Mouse (Mus musculus) stomach, embryonic 15.5 days (tissue): ENCODE measurements around the gene Gdpd5. TPM values are rescaled to one million over a fixed set of nuclear protein-coding genes. Genes with fewer than 3 reads are reported as not detected.

Source experiments
- ATAC-seq: fragments of 200-750 bp; cut with Nextera tagmentation; 2 replicates; pipeline ENCODE4 v1.8.0; 2017; ENCODE audit warnings: low read depth, moderate number of reproducible peaks, moderate TSS enrichment; ENCODE audit not compliant: insufficient read depth, low FRiP score
- H3K27ac ChIP-seq: fragments of 300-500 bp; sonication (generic); 2 replicates; pipeline ENCODE4 v1.5.1; 2015; ENCODE audit warnings: mild to moderate bottlenecking, inconsistent platforms
- H3K27me3 ChIP-seq: fragments of 300-500 bp; sonication (generic); replicated peaks from 2 replicates; pipeline ENCODE4 v1.6.1; 2015; ENCODE audit warnings: inconsistent platforms
- H3K36me3 ChIP-seq: fragments of 300-500 bp; sonication (generic); 2 replicates; pipeline ENCODE4 v1.6.1; 2015; ENCODE audit warnings: inconsistent platforms
- H3K4me1 ChIP-seq: fragments of 300-500 bp; sonication (generic); 2 replicates; pipeline ENCODE4 v1.6.1; 2015; ENCODE audit warnings: inconsistent platforms
- H3K4me2 ChIP-seq: fragments of 300-500 bp; sonication (generic); 2 replicates; pipeline ENCODE4 v1.6.1; 2015; ENCODE audit warnings: mild to moderate bottlenecking, inconsistent platforms
- H3K4me3 ChIP-seq: fragments of 300-500 bp; sonication (generic); replicated peaks from 2 replicates; pipeline ENCODE4 v1.5.1; 2015; ENCODE audit warnings: inconsistent platforms
- H3K9ac ChIP-seq: fragments of 300-500 bp; sonication (generic); 2 replicates; pipeline ENCODE4 v1.6.1; 2015; ENCODE audit warnings: inconsistent platforms
- H3K9me3 ChIP-seq: fragments of 300-500 bp; sonication (generic); 2 replicates; pipeline ENCODE4 v1.6.1; 2016; ENCODE audit warnings: inconsistent platforms
- WGBS: fragments of 180-500 bp; shearing (Covaris S2); methylation state at CpG from one replicate; pipeline ENCODE4 v1.1.7; 2015; 5-methylcytosine and 5-hydroxymethylcytosine counted together
- polyA plus RNA-seq: library from polyadenylated mRNA; unstranded; fragments of >200 nt; fragmentation: Nextera tagmentation; extraction: Ambion mirVana; gene quantifications from 2 replicates; pipeline ENCODE4 v1.2.1, GENCODE M21; 2015

The Gdpd5 gene
- polyA plus RNA-seq, 1 experiment from 2014 or later, result 18.4 TPM

DNA sequence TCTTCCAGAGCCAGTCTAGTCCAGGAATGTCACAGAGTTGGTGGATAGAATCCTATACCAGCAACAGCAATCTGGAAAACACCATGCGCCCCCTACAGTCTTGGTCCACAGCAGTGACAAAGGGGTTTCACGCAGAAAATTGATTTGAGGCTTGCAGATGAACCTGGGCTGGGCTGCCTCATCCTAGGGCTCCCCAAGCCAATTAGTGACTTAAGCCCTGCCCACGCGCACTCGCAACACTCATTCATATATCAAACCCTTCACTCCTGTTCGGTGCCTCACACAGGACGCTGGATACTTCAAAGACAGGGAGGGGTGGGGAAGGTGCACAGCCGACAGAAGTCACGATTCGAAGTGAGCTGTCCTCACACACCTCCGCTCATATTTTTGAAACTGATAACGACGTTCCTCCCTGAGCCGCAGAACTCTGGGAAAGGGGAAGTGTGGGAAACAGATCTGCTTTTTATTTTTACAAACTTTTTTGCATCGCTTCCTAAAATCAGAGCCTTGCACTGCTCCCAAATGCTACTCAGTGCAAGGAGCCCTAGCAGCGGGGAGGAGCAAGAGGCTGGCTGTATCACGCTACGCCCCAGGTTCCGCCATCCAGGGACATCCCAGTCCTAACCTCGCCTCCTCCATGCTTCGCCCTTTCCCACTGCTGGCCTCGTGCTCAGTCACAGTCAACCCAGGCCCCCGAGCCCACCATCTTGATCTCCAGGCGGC is 562 bp upstream of the Gdpd5 start:
- peak overlapping the region; percentile 96 for H3K27ac ChIP-seq
- H3K4me1 ChIP-seq, result peaks cover 42% of the 10 kb centered on the region
- WGBS, result 0% methylated on average over 24 of the region's 24 CpGs
- peak overlapping the region; percentile 46 for H3K9ac ChIP-seq
- peak overlapping the region; percentile 77 for H3K4me2 ChIP-seq
- H3K27me3 ChIP-seq, result no peaks in the 10 kb centered on the region
- peak overlapping the region; percentile 60 for H3K4me3 ChIP-seq
- ATAC-seq, result peak; percentile 53
- no peaks in the 10 kb centered on the region for H3K36me3 ChIP-seq
- no peaks in the 10 kb centered on the region for H3K9me3 ChIP-seq

DNA sequence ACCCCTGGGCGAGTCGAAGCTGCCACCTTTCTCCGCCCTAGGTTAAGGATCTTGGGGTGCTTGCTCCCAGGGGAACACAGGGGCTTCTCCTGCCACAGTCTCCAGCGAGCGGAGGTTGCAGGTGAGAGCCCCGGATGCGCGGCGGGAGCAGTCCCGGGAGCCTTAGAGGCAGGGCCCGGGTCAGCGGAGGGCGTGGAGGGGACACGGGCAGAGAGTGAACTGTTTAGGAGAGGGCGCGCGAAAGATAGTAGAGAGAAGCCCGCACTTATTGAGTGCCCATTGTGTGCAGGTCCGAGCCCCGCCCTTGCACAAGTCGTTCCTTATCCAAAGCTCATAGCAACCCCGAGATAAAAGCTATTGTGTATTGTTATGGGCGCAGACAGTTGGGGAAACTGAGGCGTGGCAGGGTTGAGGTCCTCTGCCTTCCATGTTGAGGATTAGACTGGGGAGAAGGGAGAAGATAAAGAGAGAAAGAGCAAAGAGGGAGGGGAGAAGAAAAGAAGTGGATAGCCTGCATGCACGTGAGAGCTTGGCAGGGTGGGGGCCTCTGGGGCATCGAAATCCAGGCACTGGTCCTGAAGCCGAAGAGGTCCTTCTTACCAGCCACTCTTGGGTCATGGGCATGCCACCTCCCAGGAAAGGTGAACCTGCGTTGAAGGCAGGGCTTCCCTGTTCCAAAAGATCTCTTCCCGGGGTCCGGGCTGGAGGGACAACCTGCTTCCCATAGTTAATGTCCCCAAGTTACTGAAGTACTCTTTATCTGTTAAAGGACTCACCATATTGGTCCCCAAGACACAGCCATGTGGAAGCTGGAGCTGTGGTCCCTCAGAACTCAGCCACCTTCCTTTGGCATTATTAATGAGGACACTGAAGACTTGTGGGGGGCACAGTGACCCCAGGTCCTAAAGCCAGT is 1.1 kb downstream of the Gdpd5 start:
- peaks cover 46% of the 10 kb centered on the region for H3K4me1 ChIP-seq
- H3K27me3 ChIP-seq, result no peaks in the 10 kb centered on the region
- no peak for ATAC-seq
- peak overlapping the region; percentile 60 for H3K4me3 ChIP-seq
- peak overlapping the region; percentile 92 for H3K27ac ChIP-seq
- peak overlapping the region; percentile 77 for H3K4me2 ChIP-seq
- 8% methylated on average over 30 of the region's 30 CpGs for WGBS
- H3K9me3 ChIP-seq, result no peaks in the 10 kb centered on the region
- peak overlapping the region; percentile 40 for H3K9ac ChIP-seq
- H3K36me3 ChIP-seq, result no peaks in the 10 kb centered on the region

DNA sequence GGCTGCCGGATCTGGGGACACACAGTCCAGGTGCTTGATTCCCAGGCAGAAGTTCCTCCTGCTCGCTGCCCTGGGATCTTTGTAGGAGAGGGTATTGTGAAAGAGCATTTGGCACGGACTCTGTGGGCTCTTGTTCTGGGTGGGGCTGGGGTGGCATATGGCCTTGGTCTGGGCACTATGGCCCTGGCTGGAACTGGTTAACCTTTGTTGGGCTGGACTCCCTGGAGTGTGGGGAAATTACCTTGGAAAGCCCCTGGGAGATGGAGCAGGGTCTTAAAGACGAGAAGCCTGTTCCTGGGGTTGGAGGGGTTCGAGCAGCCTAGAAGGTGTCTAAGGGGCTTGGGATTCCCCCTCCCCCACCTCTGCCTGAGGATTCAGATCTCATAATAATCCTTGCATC is 2.0 kb downstream of the Gdpd5 start:
- no peak for ATAC-seq
- Histone ChIP-seq H3K27me3 (no peaks in the 10 kb centered on the region), H3K4me3 (peak overlapping the region; percentile 60), H3K9ac (0 out of 2 replicates have a peak overlapping the region, but pooled peaks have one; percentile 40), H3K36me3 (no peaks in the 10 kb centered on the region), H3K4me1 (peaks cover 46% of the 10 kb centered on the region), H3K4me2 (peak overlapping the region; percentile 77), H3K27ac (peak overlapping the region; percentile 41), H3K9me3 (no peaks in the 10 kb centered on the region)
- 69% methylated on average over 5 of the region's 5 CpGs for WGBS

DNA sequence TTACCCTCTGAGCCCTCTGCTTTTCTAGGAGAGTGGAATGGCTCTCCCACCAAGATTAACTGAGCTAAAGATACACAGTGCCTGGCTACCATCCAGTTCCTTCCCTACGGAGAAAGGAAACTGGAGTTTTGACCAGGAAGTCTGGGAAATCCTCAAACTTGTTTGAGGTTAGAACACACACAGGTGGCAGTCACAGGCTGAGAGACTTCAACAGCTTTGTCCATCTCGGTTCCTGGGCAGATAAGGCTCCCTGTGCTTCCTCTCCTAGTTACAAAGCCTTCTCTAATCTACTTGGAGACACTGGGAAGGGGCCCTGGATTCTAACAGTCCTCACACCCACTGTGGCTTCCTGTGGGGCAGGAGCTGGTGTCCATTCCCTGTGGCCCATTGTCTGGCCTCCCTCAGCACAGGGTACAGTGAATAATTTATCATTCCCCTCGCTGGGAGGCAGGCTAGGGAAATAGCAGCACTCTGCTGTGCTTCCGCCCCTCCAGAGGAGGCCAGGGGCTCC is 2.9 kb downstream of the Gdpd5 start:
- H3K27me3 ChIP-seq, result no peaks in the 10 kb centered on the region
- peak overlapping the region; percentile 77 for H3K4me2 ChIP-seq
- H3K27ac ChIP-seq, result peak overlapping the region; percentile 80
- ATAC-seq, result no peak
- no peaks in the 10 kb centered on the region for H3K36me3 ChIP-seq
- no peak overlapping the region for H3K9ac ChIP-seq
- peak overlapping the region; percentile 60; the same call in 1 of the 2 replicates for H3K4me3 ChIP-seq
- 20% methylated on average over 4 of the region's 4 CpGs for WGBS
- peaks cover 46% of the 10 kb centered on the region for H3K4me1 ChIP-seq
- H3K9me3 ChIP-seq, result no peaks in the 10 kb centered on the region

DNA sequence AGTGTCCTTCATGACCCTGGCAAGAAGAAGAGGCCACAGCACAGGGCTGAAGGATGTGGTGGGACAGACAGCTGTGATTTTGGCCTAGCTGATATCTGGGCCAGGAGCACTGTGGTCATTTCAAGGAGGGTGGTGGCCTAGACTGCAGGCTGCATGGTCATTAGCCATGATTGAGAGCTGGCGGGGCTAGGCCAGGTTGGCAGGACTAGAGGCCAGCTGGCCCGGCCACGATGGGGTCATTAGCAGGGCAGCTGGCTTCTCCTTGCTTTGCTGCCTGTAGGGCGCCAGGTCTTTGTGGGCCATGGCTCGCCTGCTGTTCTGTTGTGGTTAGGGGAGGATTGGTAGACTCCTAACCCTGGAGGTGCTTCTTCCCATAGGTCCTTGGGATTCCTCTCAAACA is 4.8 kb downstream of the Gdpd5 start:
- no peak overlapping the region for H3K4me3 ChIP-seq
- no peaks in the 10 kb centered on the region for H3K36me3 ChIP-seq
- H3K4me2 ChIP-seq, result no peak overlapping the region
- WGBS, result 66% methylated on average over 5 of the region's 5 CpGs
- no peaks in the 10 kb centered on the region for H3K9me3 ChIP-seq
- H3K27ac ChIP-seq, result no peak overlapping the region
- peaks cover 42% of the 10 kb centered on the region for H3K4me1 ChIP-seq
- no peak overlapping the region for H3K9ac ChIP-seq
- H3K27me3 ChIP-seq, result no peaks in the 10 kb centered on the region
- no peak for ATAC-seq

DNA sequence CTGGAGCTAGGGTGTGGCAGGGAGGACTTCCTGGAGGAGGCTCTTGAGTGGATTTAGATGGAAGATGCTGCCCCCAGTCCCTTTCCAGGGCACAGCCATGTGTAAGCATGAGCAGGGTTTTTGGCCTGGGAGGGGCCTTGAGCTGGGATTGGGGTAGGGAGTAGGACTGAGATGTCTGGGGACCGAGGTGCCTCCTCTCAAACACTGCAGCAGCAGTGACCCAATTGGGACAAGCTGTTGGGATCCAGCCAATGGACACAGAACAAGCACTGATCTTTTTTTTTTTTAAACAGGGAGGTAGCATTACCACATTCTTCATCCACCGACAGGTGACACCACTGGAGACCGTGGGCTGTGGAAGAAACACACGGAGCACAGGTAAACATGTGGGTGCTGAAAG is 5.6 kb downstream of the Gdpd5 start:
- Histone ChIP-seq H3K4me3 (no peak overlapping the region), H3K4me1 (peaks cover 50% of the 10 kb centered on the region), H3K36me3 (no peaks in the 10 kb centered on the region), H3K27ac (no peak overlapping the region), H3K9ac (no peak overlapping the region), H3K9me3 (no peaks in the 10 kb centered on the region), H3K4me2 (no peak overlapping the region), H3K27me3 (no peaks in the 10 kb centered on the region)
- ATAC-seq, result no peak
- 74% methylated on average over 4 of the region's 4 CpGs for WGBS

DNA sequence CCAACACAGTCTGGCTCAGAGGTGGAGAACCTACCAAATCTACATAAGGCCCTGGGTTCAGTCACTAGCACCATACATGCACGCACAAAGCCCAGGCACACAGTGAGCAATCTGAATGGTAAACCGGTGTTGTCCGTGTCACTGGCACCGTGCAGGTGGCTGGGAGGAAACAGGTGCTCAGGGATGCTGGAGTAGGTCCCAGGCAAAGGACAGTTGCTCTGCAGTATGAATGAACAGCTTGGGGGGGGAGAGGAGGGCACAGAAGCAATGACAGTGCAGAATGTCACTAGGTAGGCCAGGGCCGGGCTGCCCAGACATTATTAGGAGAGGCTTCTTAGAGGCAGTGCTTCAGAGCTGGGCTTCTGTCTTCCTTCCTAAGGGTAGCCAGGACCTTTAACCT is 6.1 kb downstream of the Gdpd5 start:
- Histone ChIP-seq H3K27ac (no peak overlapping the region), H3K9me3 (no peaks in the 10 kb centered on the region), H3K4me2 (no peak overlapping the region), H3K27me3 (no peaks in the 10 kb centered on the region), H3K36me3 (no peaks in the 10 kb centered on the region), H3K9ac (no peak overlapping the region), H3K4me3 (no peak overlapping the region), H3K4me1 (peaks cover 49% of the 10 kb centered on the region)
- WGBS, result 91% methylated on average over 5 of the region's 5 CpGs
- ATAC-seq, result no peak

DNA sequence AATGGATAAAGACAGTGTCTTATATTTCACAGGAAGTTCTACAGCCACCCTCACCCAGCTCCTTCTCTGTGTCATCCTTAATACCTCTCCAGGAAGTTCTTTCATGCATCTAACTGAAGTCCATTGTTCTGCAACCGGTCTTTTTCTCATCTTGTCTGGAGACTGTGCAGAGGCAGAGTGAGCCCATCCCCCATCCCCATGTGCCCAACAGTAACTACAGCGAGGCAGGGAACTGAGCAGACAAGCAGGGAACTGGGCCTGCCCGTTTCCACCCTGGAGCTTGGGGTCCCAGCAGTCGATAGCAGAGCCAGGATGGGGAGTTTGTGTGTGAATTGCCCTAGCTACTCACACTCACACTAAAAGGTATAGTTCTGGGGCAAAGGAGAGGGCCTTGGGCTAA is 9.3 kb downstream of the Gdpd5 start:
- WGBS, result 45% methylated on average over 4 of the region's 4 CpGs
- Histone ChIP-seq H3K9ac (no peak overlapping the region), H3K27me3 (no peaks in the 10 kb centered on the region), H3K9me3 (no peaks in the 10 kb centered on the region), H3K36me3 (no peaks in the 10 kb centered on the region), H3K4me3 (no peak overlapping the region), H3K4me2 (no peak overlapping the region), H3K4me1 (peaks cover 26% of the 10 kb centered on the region), H3K27ac (no peak overlapping the region)
- no peak for ATAC-seq

DNA sequence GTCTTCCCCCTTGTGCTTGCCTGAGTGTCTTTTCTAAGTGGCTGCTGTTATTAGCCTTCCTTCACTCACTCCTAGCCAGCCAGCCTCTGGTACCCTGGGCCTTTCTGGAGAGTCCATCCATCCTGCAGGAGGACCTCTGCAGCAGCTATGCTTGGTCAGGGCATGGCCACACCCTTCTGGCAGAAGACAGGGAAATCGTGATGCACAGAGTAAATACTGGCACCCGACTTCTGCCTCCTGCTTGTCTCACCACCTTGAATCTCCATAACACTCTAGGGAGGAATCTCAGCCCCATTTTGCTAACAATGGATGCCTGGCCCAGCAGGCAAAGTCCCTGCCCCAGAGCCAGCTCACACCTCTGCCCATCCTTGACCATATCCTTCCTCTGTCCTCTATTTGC is 11.5 kb downstream of the Gdpd5 start:
- Histone ChIP-seq H3K4me1 (peaks cover 22% of the 10 kb centered on the region), H3K9ac (no peak overlapping the region), H3K4me3 (no peak overlapping the region), H3K27me3 (no peaks in the 10 kb centered on the region), H3K9me3 (no peaks in the 10 kb centered on the region), H3K4me2 (no peak overlapping the region), H3K36me3 (no peaks in the 10 kb centered on the region), H3K27ac (no peak overlapping the region)
- WGBS, result 41% methylated on average over 2 of the region's 2 CpGs
- ATAC-seq, result no peak

DNA sequence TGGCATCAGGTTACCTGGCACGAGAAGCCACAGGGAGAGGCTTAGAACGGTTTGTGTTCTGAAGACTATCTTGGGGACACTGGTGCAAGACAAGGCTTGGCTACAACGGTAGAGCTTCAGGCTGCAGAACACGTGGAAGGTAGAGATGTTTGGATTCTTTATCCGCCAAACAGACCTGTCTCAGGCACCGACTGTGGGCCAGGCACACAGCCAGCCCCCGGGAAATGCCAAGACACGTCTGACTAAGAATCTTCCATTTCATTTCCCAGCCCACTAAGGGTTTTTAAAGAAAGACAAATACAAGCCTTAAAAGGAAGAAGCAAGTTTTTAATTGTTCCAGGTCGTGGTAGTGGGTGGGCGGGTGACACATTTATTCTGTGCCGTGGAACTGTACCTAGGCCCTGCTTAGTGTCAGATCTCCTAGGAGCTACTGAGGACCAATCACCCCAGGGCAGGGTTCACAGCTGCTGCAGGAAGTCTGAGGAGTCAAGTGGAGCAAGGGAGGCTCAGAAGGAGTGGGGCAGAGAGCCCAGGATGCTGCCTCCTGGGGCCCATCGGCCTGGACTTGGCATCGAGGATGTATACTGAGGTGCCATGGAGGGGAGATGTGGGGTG is 12.6 kb downstream of the Gdpd5 start:
- Histone ChIP-seq H3K27me3 (no peaks in the 10 kb centered on the region), H3K9me3 (no peaks in the 10 kb centered on the region), H3K4me2 (no peak overlapping the region), H3K36me3 (no peaks in the 10 kb centered on the region), H3K4me1 (peaks cover 22% of the 10 kb centered on the region), H3K4me3 (no peak overlapping the region), H3K27ac (peak overlapping the region; percentile 13), H3K9ac (no peak overlapping the region)
- 60% methylated on average over 13 of the region's 13 CpGs for WGBS
- ATAC-seq, result no peak

DNA sequence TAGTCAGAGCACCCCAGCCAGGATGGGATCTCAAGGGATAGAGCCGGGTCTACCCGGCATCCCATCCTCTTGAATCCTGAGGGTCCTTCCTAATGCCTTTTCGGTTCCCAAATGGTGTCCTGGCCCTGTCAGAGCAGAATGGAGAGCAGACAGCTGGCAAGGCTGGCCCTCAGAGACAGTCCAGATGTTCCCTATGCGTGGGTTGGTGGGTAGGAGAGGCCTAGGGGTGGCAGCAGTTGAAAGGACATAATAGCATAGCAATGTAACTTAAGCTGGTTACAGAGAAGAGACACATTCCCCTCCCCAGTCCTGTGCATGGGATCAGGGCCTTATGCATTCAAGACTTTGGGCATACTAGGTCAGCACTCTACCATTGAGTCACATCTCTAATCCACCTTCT is 14.2 kb downstream of the Gdpd5 start:
- ATAC-seq, result no peak
- Histone ChIP-seq H3K4me3 (no peak overlapping the region), H3K4me2 (no peak overlapping the region), H3K27me3 (no peaks in the 10 kb centered on the region), H3K9ac (no peak overlapping the region), H3K4me1 (peaks cover 22% of the 10 kb centered on the region), H3K36me3 (no peaks in the 10 kb centered on the region), H3K9me3 (no peaks in the 10 kb centered on the region), H3K27ac (no peak overlapping the region)
- 65% methylated on average over 4 of the region's 4 CpGs for WGBS
